Mouse (Mus musculus): Measurements from ENCODE around the gene Itprid1.

GRCm38 (mm10) chr6:56027966-56028365 lies 191.3 kb downstream of the Itprid1 start:
- no peak for TF ChIP-seq GATA1 (IDR thresholded peaks at IDR 0.05; ENCODE audit: borderline replicate concordance, low read length)
- TF ChIP-seq FLI1 (IDR thresholded peaks at IDR 0.05; ENCODE audit: low read length): no peak
